Mouse (Mus musculus): ENCODE measurements around the gene Acad10. TPM values are rescaled to one million over a fixed set of nuclear protein-coding genes. Genes with fewer than 3 reads are reported as not detected.
"Not testable (repeated sequence)": the region's sequence is repeated elsewhere in the genome, so short reads cannot be mapped to it uniquely, and the experiment has no call there.

Gene Acad10
- polyA plus RNA-seq, 1 experiment from 2014 or later = 1.0 TPM

GRCm38 (mm10) chr5:121685495-121685894, 25.2 kb upstream of the Acad10 start:
- H3K36me3 ChIP-seq = peaks cover 64% of the 10 kb centered on the region
- no peaks in the 10 kb centered on the region for H3K9me3 ChIP-seq
- peaks cover 5% of the 10 kb centered on the region for H3K4me1 ChIP-seq
- H3K27ac ChIP-seq (replicated peaks) = no peak overlapping the region
- H3K4me2 ChIP-seq (replicated peaks) = no peak overlapping the region
- no peak overlapping the region for H3K4me3 ChIP-seq
- no peak for ATAC-seq (replicated peaks)
- no peak overlapping the region for H3K9ac ChIP-seq (replicated peaks)
- H3K27me3 ChIP-seq = no peaks in the 10 kb centered on the region
- 74% methylated on average over 6 of the region's 6 CpGs for WGBS

- no peak overlapping the region for H3K4me2 ChIP-seq (replicated peaks)
- H3K27ac ChIP-seq (replicated peaks) = no peak overlapping the region
- peaks cover 94% of the 10 kb centered on the region for H3K36me3 ChIP-seq
- WGBS = 91% methylated on average over 2 of the region's 2 CpGs
- no peak overlapping the region for H3K9ac ChIP-seq (replicated peaks)
- no peaks in the 10 kb centered on the region for H3K9me3 ChIP-seq
- ATAC-seq (replicated peaks) = no peak
- H3K4me3 ChIP-seq = no peak overlapping the region
- no peaks in the 10 kb centered on the region for H3K27me3 ChIP-seq
- no peaks in the 10 kb centered on the region for H3K4me1 ChIP-seq
Measured at GRCm38 (mm10) chr5:121682250-121682649, 21.9 kb upstream of the Acad10 start.

GRCm38 (mm10) chr5:121670412-121670811, 10.1 kb upstream of the Acad10 start:
- Histone ChIP-seq H3K27me3 (no peaks in the 10 kb centered on the region), H3K4me3 (no peak overlapping the region), H3K9ac (replicated peaks) (no peak overlapping the region), H3K9me3 (no peaks in the 10 kb centered on the region), H3K36me3 (peaks cover 51% of the 10 kb centered on the region), H3K27ac (replicated peaks) (no peak overlapping the region), H3K4me2 (replicated peaks) (no peak overlapping the region), H3K4me1 (no peaks in the 10 kb centered on the region)
- WGBS = 82% methylated on average over 3 of the region's 3 CpGs
- ATAC-seq (replicated peaks) = no peak

- H3K36me3 ChIP-seq = peaks cover 57% of the 10 kb centered on the region
- no peak overlapping the region for H3K4me2 ChIP-seq (replicated peaks)
- ATAC-seq (replicated peaks) = no peak
- H3K9ac ChIP-seq (replicated peaks) = no peak overlapping the region
- H3K27me3 ChIP-seq = no peaks in the 10 kb centered on the region
- no peak overlapping the region for H3K4me3 ChIP-seq
- no peak overlapping the region for H3K27ac ChIP-seq (replicated peaks)
- H3K4me1 ChIP-seq = no peaks in the 10 kb centered on the region
- H3K9me3 ChIP-seq = no peaks in the 10 kb centered on the region
- WGBS = 65% methylated on average over 6 of the region's 6 CpGs
Measured at GRCm38 (mm10) chr5:121668411-121668810, 8.1 kb upstream of the Acad10 start.

GRCm38 (mm10) chr5:121667067-121667466, 6.8 kb upstream of the Acad10 start:
- peaks cover 50% of the 10 kb centered on the region for H3K36me3 ChIP-seq
- H3K4me3 ChIP-seq = no peak overlapping the region
- WGBS = 95% methylated on average over 4 of the region's 4 CpGs
- no peaks in the 10 kb centered on the region for H3K27me3 ChIP-seq
- H3K27ac ChIP-seq (replicated peaks) = no peak overlapping the region
- no peak overlapping the region for H3K4me2 ChIP-seq (replicated peaks)
- H3K4me1 ChIP-seq = peaks cover 4% of the 10 kb centered on the region; the same call in 1 of the 2 replicates
- ATAC-seq (replicated peaks) = no peak
- no peak overlapping the region for H3K9ac ChIP-seq (replicated peaks)
- no peaks in the 10 kb centered on the region for H3K9me3 ChIP-seq

- 96% methylated on average over 9 of the region's 9 CpGs for whole genome bisulfite sequencing
- H3K27ac ChIP-seq (replicated peaks) = no peak overlapping the region
- no peak for ATAC-seq (replicated peaks)
- H3K27me3 ChIP-seq = no peaks in the 10 kb centered on the region
- H3K4me2 ChIP-seq (replicated peaks) = no peak overlapping the region
- no peak overlapping the region for H3K9ac ChIP-seq (replicated peaks)
- H3K4me1 ChIP-seq = peaks cover 16% of the 10 kb centered on the region
- H3K36me3 ChIP-seq = peaks cover 49% of the 10 kb centered on the region
- H3K9me3 ChIP-seq = no peaks in the 10 kb centered on the region
- no peak overlapping the region for H3K4me3 ChIP-seq
Measured at GRCm38 (mm10) chr5:121664971-121665370, 4.7 kb upstream of the Acad10 start.

GRCm38 (mm10) chr5:121664078-121664477, 3.8 kb upstream of the Acad10 start:
- Histone ChIP-seq H3K4me2 (replicated peaks) (no peak overlapping the region), H3K27me3 (no peaks in the 10 kb centered on the region), H3K36me3 (peaks cover 45% of the 10 kb centered on the region), H3K9ac (replicated peaks) (no peak overlapping the region), H3K4me3 (no peak overlapping the region), H3K27ac (replicated peaks) (no peak overlapping the region), H3K4me1 (peaks cover 22% of the 10 kb centered on the region), H3K9me3 (no peaks in the 10 kb centered on the region)
- no peak for ATAC-seq (replicated peaks)
- whole genome bisulfite sequencing = 86% methylated on average over 6 of the region's 6 CpGs

GRCm38 (mm10) chr5:121663456-121663855, 3.1 kb upstream of the Acad10 start:
- Histone ChIP-seq H3K9ac (replicated peaks) (no peak overlapping the region), H3K9me3 (no peaks in the 10 kb centered on the region), H3K4me2 (replicated peaks) (no peak overlapping the region), H3K36me3 (peaks cover 44% of the 10 kb centered on the region), H3K4me3 (no peak overlapping the region), H3K4me1 (peaks cover 22% of the 10 kb centered on the region), H3K27me3 (no peaks in the 10 kb centered on the region), H3K27ac (replicated peaks) (no peak overlapping the region)
- WGBS = 90% methylated on average over 8 of the region's 8 CpGs
- no peak for ATAC-seq (replicated peaks)

- Histone ChIP-seq H3K4me3 (peak overlapping the region; percentile 85), H3K4me2 (replicated peaks) (peak overlapping the region; percentile 68), H3K4me1 (peaks cover 22% of the 10 kb centered on the region), H3K27ac (replicated peaks) (no peak overlapping the region), H3K27me3 (no peaks in the 10 kb centered on the region), H3K9me3 (no peaks in the 10 kb centered on the region), H3K36me3 (peaks cover 32% of the 10 kb centered on the region), H3K9ac (replicated peaks) (peak overlapping the region; percentile 83)
- WGBS = 87% methylated on average over 5 of the region's 5 CpGs
- no peak for ATAC-seq (replicated peaks)
Measured at GRCm38 (mm10) chr5:121661494-121661893, 1.2 kb upstream of the Acad10 start.

- 2% methylated on average over 26 of the region's 26 CpGs for WGBS
- peak overlapping the region; percentile 83 for H3K9ac ChIP-seq (replicated peaks)
- H3K27ac ChIP-seq (replicated peaks) = peak overlapping the region; percentile 64
- ATAC-seq (replicated peaks) = 0 out of 2 replicates have a peak, but pooled peaks have one; percentile 21
- H3K4me1 ChIP-seq = peaks cover 22% of the 10 kb centered on the region
- peak overlapping the region; percentile 85 for H3K4me3 ChIP-seq
- H3K27me3 ChIP-seq = no peaks in the 10 kb centered on the region
- peaks cover 26% of the 10 kb centered on the region for H3K36me3 ChIP-seq
- no peaks in the 10 kb centered on the region for H3K9me3 ChIP-seq
- H3K4me2 ChIP-seq (replicated peaks) = peak overlapping the region; percentile 68
Measured at GRCm38 (mm10) chr5:121660897-121661254, 562 bp upstream of the Acad10 start.

- H3K4me2 ChIP-seq (replicated peaks); H3K27ac ChIP-seq (replicated peaks); ATAC-seq (replicated peaks); H3K4me3 ChIP-seq; H3K9ac ChIP-seq (replicated peaks); H3K27me3 ChIP-seq; H3K36me3 ChIP-seq; H3K9me3 ChIP-seq: not testable (repeated sequence)
- H3K4me1 ChIP-seq = peaks cover 22% of the 10 kb centered on the region
- 88% methylated on average over 6 of the region's 6 CpGs for WGBS
Measured at GRCm38 (mm10) chr5:121657656-121658055, 2.7 kb downstream of the Acad10 start.

- H3K9me3 ChIP-seq; H3K27ac ChIP-seq (replicated peaks); H3K36me3 ChIP-seq; H3K4me3 ChIP-seq; H3K27me3 ChIP-seq; ATAC-seq (replicated peaks); H3K4me2 ChIP-seq (replicated peaks); H3K9ac ChIP-seq (replicated peaks): not testable (repeated sequence)
- 82% methylated on average over 6 of the region's 6 CpGs for WGBS
- peaks cover 16% of the 10 kb centered on the region for H3K4me1 ChIP-seq
Measured at GRCm38 (mm10) chr5:121656866-121657265, 3.4 kb downstream of the Acad10 start.

- WGBS = 87% methylated on average over 4 of the region's 4 CpGs
- no peak overlapping the region for H3K4me2 ChIP-seq (replicated peaks)
- no peak overlapping the region for H3K9ac ChIP-seq (replicated peaks)
- H3K36me3 ChIP-seq = no peaks in the 10 kb centered on the region
- no peak overlapping the region for H3K27ac ChIP-seq (replicated peaks)
- H3K9me3 ChIP-seq = no peaks in the 10 kb centered on the region
- no peak overlapping the region for H3K4me3 ChIP-seq
- no peak for ATAC-seq (replicated peaks)
- H3K4me1 ChIP-seq = peaks cover 1% of the 10 kb centered on the region
- H3K27me3 ChIP-seq = no peaks in the 10 kb centered on the region
Measured at GRCm38 (mm10) chr5:121654526-121654925, 5.8 kb downstream of the Acad10 start.
